Mouse (Mus musculus): ENCODE measurements around the gene Cckbr. TPM values are rescaled to one million over a fixed set of nuclear protein-coding genes. Genes with fewer than 3 reads are reported as not detected.

Cckbr gene
- polyA plus RNA-seq, 3 experiments from 2014 or later, result not detected

- ATAC-seq, result no peak
These were observed 72.3 kb downstream of the Cckbr start for GRCm38 (mm10) chr7:105497881-105498280.

- no peak for ATAC-seq
These were observed 73.4 kb downstream of the Cckbr start for GRCm38 (mm10) chr7:105498854-105499492.

GRCm38 (mm10) chr7:105499676-105500075 lies 74.1 kb downstream of the Cckbr start:
- no peak for ATAC-seq

GRCm38 (mm10) chr7:105501984-105502383 lies 76.5 kb downstream of the Cckbr start:
- ATAC-seq, result no peak

GRCm38 (mm10) chr7:105507257-105507656 lies 81.7 kb downstream of the Cckbr start:
- ATAC-seq, result no peak

GRCm38 (mm10) chr7:105510143-105510542 lies 84.6 kb downstream of the Cckbr start:
- no peak for ATAC-seq

GRCm38 (mm10) chr7:105513845-105514291 lies 88.3 kb downstream of the Cckbr start:
- no peak for ATAC-seq

GRCm38 (mm10) chr7:105514561-105514960 lies 89.0 kb downstream of the Cckbr start:
- no peak for ATAC-seq

- ATAC-seq, result peak; percentile 48
These were observed 89.6 kb downstream of the Cckbr start for GRCm38 (mm10) chr7:105515178-105515577.

- no peak for ATAC-seq
These were observed 91.3 kb downstream of the Cckbr start for GRCm38 (mm10) chr7:105516669-105517360.

GRCm38 (mm10) chr7:105519336-105519735 lies 93.8 kb downstream of the Cckbr start:
- ATAC-seq, result no peak

GRCm38 (mm10) chr7:105519771-105520170 lies 94.2 kb downstream of the Cckbr start:
- no peak for ATAC-seq

- ATAC-seq, result no peak
These were observed 94.7 kb downstream of the Cckbr start for GRCm38 (mm10) chr7:105520201-105520600.

Other genes with a start within 250 kb of the Cckbr start
- gene Olfr685, start 239.7 kb upstream of the Cckbr start, polyA plus RNA-seq (2017; shearing (Covaris generic)), result not detected
- not detected for gene Olfr686, start 218.2 kb upstream of the Cckbr start, polyA plus RNA-seq (2017; shearing (Covaris generic))
- not detected for gene Olfr688, start 137.6 kb upstream of the Cckbr start, polyA plus RNA-seq (2017; shearing (Covaris generic))
- not detected for gene Olfr689, start 114.6 kb upstream of the Cckbr start, polyA plus RNA-seq (2017; shearing (Covaris generic))
- not detected for gene Olfr690, start 91.6 kb upstream of the Cckbr start, polyA plus RNA-seq (2017; shearing (Covaris generic))
- not detected for gene Olfr691, start 83.5 kb upstream of the Cckbr start, polyA plus RNA-seq (2017; shearing (Covaris generic))
- not detected for gene Olfr692, start 57.5 kb upstream of the Cckbr start, polyA plus RNA-seq (2017; shearing (Covaris generic))
- gene Gm5901, start 50.7 kb upstream of the Cckbr start, polyA plus RNA-seq (2017; shearing (Covaris generic)), result not detected
- 10 to 100 TPM; 10.5 to 25.3 (median 17.5) TPM for gene Fam160a2, start 25.7 kb upstream of the Cckbr start, polyA plus RNA-seq (2017; shearing (Covaris generic))
- gene Cnga4, start 21.2 kb upstream of the Cckbr start, polyA plus RNA-seq (2017; shearing (Covaris generic)), result not detected
- not detected for gene Cavin3, start 56.6 kb downstream of the Cckbr start, polyA plus RNA-seq (2017; shearing (Covaris generic))
- gene Smpd1, start 128.6 kb downstream of the Cckbr start, polyA plus RNA-seq (2017; shearing (Covaris generic)), result 10 to 100 TPM; 15.4 to 23.7 (median 22.3) TPM
- gene Apbb1, start 155.9 kb downstream of the Cckbr start, polyA plus RNA-seq (2017; shearing (Covaris generic)), result 10 to 100 TPM in 1 of 3 experiments, 1 to 10 TPM in 2; 2.9 to 10.5 (median 3.8) TPM
- not detected for gene Hpx, start 174.4 kb downstream of the Cckbr start, polyA plus RNA-seq (2017; shearing (Covaris generic))
- 1 to 10 TPM in 2 of 3 experiments, under 1 TPM in 1; 0.70 to 5.4 (median 3.3) TPM for gene Trim3, start 207.8 kb downstream of the Cckbr start, polyA plus RNA-seq (2017; shearing (Covaris generic))
- 100 to 1,000 TPM; 193 to 230 (median 222) TPM for gene Timm10b, start 214.3 kb downstream of the Cckbr start, polyA plus RNA-seq (2017; shearing (Covaris generic))
- gene Arfip2, start 214.7 kb downstream of the Cckbr start, polyA plus RNA-seq (2017; shearing (Covaris generic)), result 10 to 100 TPM; 10.3 to 12.8 (median 12.2) TPM
- 10 to 100 TPM in 1 of 3 experiments, 1 to 10 TPM in 2; 4.9 to 13.7 (median 8.7) TPM for gene Gm45799, start 214.8 kb downstream of the Cckbr start, polyA plus RNA-seq (2017; shearing (Covaris generic))
- 1 to 10 TPM in 1 of 3 experiments, under 1 TPM in 2; 0.26 to 1.1 (median 0.46) TPM for gene Dnhd1, start 225.1 kb downstream of the Cckbr start, polyA plus RNA-seq (2017; shearing (Covaris generic))

Data from inflammation-experienced regulatory T-cells, adult 6 months (primary cell).